Mouse (Mus musculus) kidney, adult 2 months (tissue): ENCODE data around the gene Fthl17e. TPM values are rescaled to one million over a fixed set of nuclear protein-coding genes. Genes with fewer than 3 reads are reported as not detected.
A peak's percentile ranks its signal among the peaks of the same experiment; 100 is the strongest.
"Not testable (repeated sequence)": the region's sequence is repeated elsewhere in the genome, so short reads cannot be mapped to it uniquely, and the experiment has no call there.

Experiments used
- DNase-seq: peaks from one replicate; pipeline ENCODE4 v3.0.0; 2021
- H3K27ac ChIP-seq: fragments of 200-500 bp; 2 replicates; pipeline ENCODE4 v1.5.1; 2012; ENCODE audit warnings: low read depth, low read length, control low read depth, inconsistent platforms; ENCODE audit not compliant: insufficient read depth
- H3K27me3 ChIP-seq: fragments of 200-500 bp; replicated peaks from 2 replicates; pipeline ENCODE4 v1.6.1; 2012; ENCODE audit warnings: mild to moderate bottlenecking, moderate library complexity, low read length, inconsistent platforms; ENCODE audit not compliant: control insufficient read depth, insufficient read depth
- H3K36me3 ChIP-seq: fragments of 200-500 bp; 2 replicates; pipeline ENCODE4 v1.6.1; 2012; ENCODE audit warnings: mild to moderate bottlenecking, moderate library complexity, low read length, inconsistent platforms; ENCODE audit not compliant: control insufficient read depth, insufficient read depth
- H3K4me1 ChIP-seq: fragments of 200-500 bp; 2 replicates; pipeline ENCODE4 v1.6.1; 2011; ENCODE audit warnings: low read length; ENCODE audit not compliant: control insufficient read depth, insufficient read depth
- H3K4me3 ChIP-seq: fragments of 200-500 bp; 2 replicates; pipeline ENCODE4 v1.5.1; 2011; ENCODE audit warnings: mild to moderate bottlenecking, low read depth, low read length, control low read depth; ENCODE audit not compliant: insufficient read depth
- CTCF ChIP-seq: fragments of 200-500 bp; conservative IDR thresholded peaks from 2 replicates; pipeline ENCODE4 v1.5.1; 2011; ENCODE audit warnings: low read depth, mild to moderate bottlenecking, control low read depth, low read length, moderate library complexity, mixed read lengths; ENCODE audit not compliant: insufficient read depth, insufficient read length
- POLR2A ChIP-seq: fragments of 200-500 bp; IDR thresholded peaks from one replicate; pipeline ENCODE4 v1.6.1; 2011; ENCODE audit warnings: low read depth, low read length, control low read depth
- WGBS: fragments of 180-500 bp; shearing (Covaris S2); methylation state at CpG from one replicate; pipeline ENCODE4 v1.1.7; 2018; 5-methylcytosine and 5-hydroxymethylcytosine counted together
- polyA plus RNA-seq: library from polyadenylated mRNA; depleted of rRNA; stranded (reverse); fragments of >200 nt; gene quantifications from 2 replicates; pipeline ENCODE4 v1.2.3, GENCODE M21; 2012; rRNA removed

Gene Fthl17e
- not detected in 2 replicates for polyA plus RNA-seq

DNA sequence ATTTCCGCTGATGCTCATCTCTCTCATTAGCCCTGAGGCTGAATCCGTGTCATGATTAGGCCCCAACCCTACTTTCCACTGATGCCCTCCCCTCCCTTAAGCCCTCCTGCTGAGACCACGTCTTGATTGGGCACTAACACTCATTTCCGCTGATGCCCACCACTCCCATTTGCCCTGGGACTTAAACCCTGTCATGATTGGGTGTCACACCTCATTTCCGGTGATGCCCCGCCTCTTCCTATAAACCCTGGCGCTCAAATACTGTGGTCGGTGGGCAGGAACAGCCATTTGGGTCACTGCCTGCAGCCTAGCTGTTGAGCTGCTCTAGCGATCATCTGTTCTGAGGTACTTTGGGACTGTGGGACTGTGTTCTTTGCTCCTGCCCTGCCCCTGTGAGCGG, at the start of gene Fthl17e:
Gene Fthl17e, plus strand, starts transcription at position 301 of the 400 bp plus-strand sequence.
- not testable (repeated sequence) for DNase-seq, H3K4me3 ChIP-seq, H3K36me3 ChIP-seq, H3K27me3 ChIP-seq, H3K4me1 ChIP-seq, H3K27ac ChIP-seq
- no CpG with 5 or more reads among the region's 10 CpGs for WGBS

DNA sequence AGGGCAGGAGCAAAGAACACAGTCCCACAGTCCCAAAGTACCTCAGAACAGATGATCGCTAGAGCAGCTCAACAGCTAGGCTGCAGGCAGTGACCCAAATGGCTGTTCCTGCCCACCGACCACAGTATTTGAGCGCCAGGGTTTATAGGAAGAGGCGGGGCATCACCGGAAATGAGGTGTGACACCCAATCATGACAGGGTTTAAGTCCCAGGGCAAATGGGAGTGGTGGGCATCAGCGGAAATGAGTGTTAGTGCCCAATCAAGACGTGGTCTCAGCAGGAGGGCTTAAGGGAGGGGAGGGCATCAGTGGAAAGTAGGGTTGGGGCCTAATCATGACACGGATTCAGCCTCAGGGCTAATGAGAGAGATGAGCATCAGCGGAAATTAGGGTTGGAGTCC, 46.6 kb upstream of the Fthl17e start, which contains the start of gene Fthl17d:
Gene Fthl17d, minus strand, starts transcription at position 101 of the 400 bp plus-strand sequence.
- H3K4me3 ChIP-seq, H3K27ac ChIP-seq, DNase-seq, H3K27me3 ChIP-seq, H3K36me3 ChIP-seq, H3K4me1 ChIP-seq: not testable (repeated sequence)
- no CpG with 5 or more reads among the region's 9 CpGs for WGBS

DNA sequence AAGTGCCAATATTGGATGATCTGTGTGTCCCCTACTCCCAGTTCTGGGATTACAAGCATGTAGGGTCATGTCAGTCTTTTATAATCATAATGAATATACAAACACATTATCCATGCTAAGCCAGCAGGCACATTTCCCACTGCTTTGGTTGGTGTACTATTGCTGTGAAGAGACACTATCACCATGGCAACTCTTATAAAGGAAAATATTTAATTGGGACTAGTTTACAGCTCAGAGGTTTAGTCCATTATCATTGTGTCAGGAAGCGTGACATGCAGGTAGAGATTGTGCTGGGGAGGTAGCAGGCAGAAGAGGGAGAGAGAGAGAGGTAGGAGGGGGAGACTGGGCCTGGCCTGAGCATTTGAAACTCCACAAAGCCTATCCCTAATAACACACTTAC, 17.2 kb upstream of the Fthl17e start:
- H3K36me3 ChIP-seq, result no peaks in the 10 kb centered on the region
- H3K4me3 ChIP-seq, result no peak overlapping the region
- H3K4me1 ChIP-seq, result no peaks in the 10 kb centered on the region
- TF ChIP-seq POLR2A (no peak), CTCF (no peak)
- DNase-seq, result no peak
- no peak overlapping the region for H3K27ac ChIP-seq
- 38% methylated on average over 1 of the region's 1 CpGs for WGBS
- no peaks in the 10 kb centered on the region for H3K27me3 ChIP-seq

DNA sequence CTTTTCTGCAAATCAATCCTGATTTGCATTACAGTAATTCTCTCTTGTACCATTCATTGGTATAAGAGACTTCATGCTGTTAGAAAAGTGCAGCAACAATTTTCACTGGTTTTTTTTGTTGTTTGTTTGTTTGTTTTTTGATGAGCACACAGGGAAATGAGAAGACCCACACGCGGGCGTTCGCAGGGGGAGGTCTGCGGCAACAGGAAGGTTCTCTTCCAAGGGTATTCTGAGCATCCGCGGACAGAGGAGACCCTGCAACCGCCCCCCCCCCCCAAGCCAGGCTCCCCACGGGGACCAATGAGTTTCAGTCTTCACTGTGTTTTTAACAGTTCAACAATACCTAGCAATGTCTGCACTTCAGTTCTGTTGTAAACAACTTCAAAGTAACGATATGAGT, 13.8 kb upstream of the Fthl17e start:
- no peak for DNase-seq
- Histone ChIP-seq H3K36me3 (no peaks in the 10 kb centered on the region), H3K4me1 (no peaks in the 10 kb centered on the region), H3K27ac (no peak overlapping the region), H3K4me3 (no peak overlapping the region), H3K27me3 (no peaks in the 10 kb centered on the region)
- WGBS, result 57% methylated on average over 10 of the region's 10 CpGs
- TF ChIP-seq CTCF, result no peak
- no peak for TF ChIP-seq POLR2A

DNA sequence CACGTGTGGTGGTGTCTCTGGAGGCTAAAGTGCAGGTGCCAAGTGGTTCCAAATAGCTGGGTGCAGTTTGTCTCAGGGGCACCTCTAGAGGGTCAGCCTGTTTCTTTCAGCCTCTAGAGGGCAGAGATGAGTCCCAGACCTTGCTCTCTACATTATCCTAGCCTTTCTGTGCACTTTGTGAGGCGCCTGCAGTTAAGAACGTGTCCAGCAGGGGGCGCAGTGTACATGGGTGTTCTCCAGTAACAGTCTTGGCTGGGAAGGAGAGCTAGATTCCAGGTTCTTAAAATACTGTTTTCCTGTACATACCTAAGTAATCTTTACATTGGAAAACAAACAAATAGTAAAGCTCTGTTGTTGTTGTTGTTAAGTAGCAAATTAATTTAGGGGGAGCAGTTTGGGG, 8.3 kb downstream of the Fthl17e start:
- WGBS, result 34% methylated on average over 3 of the region's 4 CpGs
- not testable (repeated sequence) for H3K4me3 ChIP-seq, H3K27ac ChIP-seq, H3K27me3 ChIP-seq, H3K4me1 ChIP-seq, H3K36me3 ChIP-seq
- peak; percentile 53 for DNase-seq

DNA sequence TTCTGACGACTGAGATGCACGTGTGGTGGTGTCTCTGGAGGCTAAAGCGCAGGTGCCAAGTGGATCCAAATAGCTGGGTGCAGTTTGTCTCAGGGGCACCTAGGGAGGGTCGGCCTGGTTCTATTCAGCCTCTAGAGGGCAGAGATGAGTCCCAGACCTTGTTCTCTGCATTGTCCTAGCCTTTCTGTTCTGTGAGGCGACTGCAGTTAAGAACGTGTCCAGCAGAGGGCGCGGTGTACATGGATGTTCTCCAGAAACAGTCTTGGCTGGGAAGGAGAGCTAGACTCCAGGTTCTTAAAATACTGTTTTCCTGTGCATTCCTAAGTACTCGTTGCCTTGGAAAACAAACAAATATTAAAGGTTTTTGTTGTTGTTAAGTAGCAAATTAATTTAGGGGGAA, 27.7 kb downstream of the Fthl17e start:
- DNase-seq, result peak; percentile 70
- peak; percentile 24; the same call in 1 of the 2 replicates for TF ChIP-seq CTCF
- H3K27ac ChIP-seq, H3K4me3 ChIP-seq, H3K4me1 ChIP-seq, H3K36me3 ChIP-seq, H3K27me3 ChIP-seq: not testable (repeated sequence)
- 27% methylated on average over 8 of the region's 9 CpGs for WGBS

DNA sequence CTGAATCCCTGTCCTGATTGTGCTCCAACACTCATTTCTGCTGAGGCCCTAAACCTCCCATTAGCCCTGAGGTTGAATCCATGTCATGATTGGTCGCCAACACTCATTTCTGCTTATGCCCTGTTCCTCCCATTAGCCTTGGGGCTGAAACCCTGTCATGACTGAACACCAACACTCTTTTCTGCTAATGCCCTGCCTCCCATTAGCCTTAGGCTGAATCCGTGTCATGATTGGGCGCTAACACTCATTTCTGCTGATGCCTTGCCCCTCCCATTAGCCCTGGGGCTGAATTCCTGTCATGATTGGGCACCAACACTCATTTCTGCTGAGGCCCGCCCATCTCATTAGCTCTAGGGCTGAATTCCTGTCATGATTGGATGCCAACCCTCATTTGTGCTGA, 28.8 kb downstream of the Fthl17e start:
- no peak overlapping the region for H3K27ac ChIP-seq
- 91% methylated on average over 4 of the region's 4 CpGs for WGBS
- no peaks in the 10 kb centered on the region for H3K36me3 ChIP-seq
- no peaks in the 10 kb centered on the region for H3K4me1 ChIP-seq
- no peak for TF ChIP-seq POLR2A
- no peak for TF ChIP-seq CTCF
- no peak overlapping the region for H3K4me3 ChIP-seq
- DNase-seq, result no peak
- no peaks in the 10 kb centered on the region for H3K27me3 ChIP-seq

DNA sequence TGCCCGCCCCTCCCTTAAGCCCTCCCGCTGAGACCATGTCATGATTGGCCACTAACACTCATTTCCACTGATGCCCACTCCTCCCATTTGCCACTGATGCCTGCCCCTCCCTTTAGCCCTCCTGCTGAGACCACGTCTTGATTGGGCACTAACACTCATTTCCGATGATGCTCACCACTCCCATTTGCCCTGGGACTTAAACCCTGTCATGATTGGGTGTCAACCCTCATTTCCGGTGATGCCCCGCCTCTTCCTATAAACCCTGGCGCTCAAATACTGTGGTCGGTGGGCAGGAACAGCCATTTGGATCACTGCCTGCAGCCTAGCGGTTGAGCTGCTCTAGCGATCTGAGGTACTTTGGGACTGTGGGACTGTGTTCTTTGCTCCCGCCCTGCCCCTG, 29.4 kb downstream of the Fthl17e start, which contains the start of gene Fthl17f:
Gene Fthl17f, plus strand, starts transcription at position 301 of the 400 bp plus-strand sequence.
- H3K4me1 ChIP-seq, H3K36me3 ChIP-seq, DNase-seq, H3K4me3 ChIP-seq, H3K27ac ChIP-seq, H3K27me3 ChIP-seq: not testable (repeated sequence)
- 95% methylated on average over 11 of the region's 11 CpGs for WGBS
